Mouse (Mus musculus) MEL (cell line): ENCODE results near the gene Flad1. TPM values are rescaled to one million over a fixed set of nuclear protein-coding genes. Genes with fewer than 3 reads are reported as not detected.

Source experiments
- DNase-seq: peaks from one replicate; pipeline ENCODE4 v3.0.0; 2011; ENCODE audit warnings: low read depth, low spot score
- H3K27ac ChIP-seq: 2 replicates; pipeline ENCODE4 v1.5.1; 2012; ENCODE audit warnings: low read depth, mild to moderate bottlenecking, control low read depth, low read length, moderate library complexity; ENCODE audit not compliant: control insufficient read depth
- H3K27me3 ChIP-seq, 2 experiments: fragments of 150-350 bp in 1 of 2; sonication (generic) in 1 of 2; 2 replicates each; pipeline ENCODE4 v1.6.1; 2012; ENCODE audit warnings: low read length in 2 of 2, mild to moderate bottlenecking in 2 of 2, improper control_type of control experiment in 1 of 2, moderate library complexity in 1 of 2; ENCODE audit not compliant: insufficient read depth in 2 of 2, control insufficient read depth in 1 of 2
- H3K36me3 ChIP-seq, 2 experiments: 2 replicates each; pipeline ENCODE4 v1.6.1; 2012 to 2014; ENCODE audit warnings: low read length in 2 of 2, improper control_type of control experiment in 1 of 2, inconsistent platforms in 1 of 2, mild to moderate bottlenecking in 1 of 2; ENCODE audit not compliant: insufficient read depth in 2 of 2, control insufficient read depth in 1 of 2
- H3K4me1 ChIP-seq, 2 experiments: fragments of 150-350 bp in 1 of 2; sonication (generic) in 1 of 2; 2 replicates each; pipeline ENCODE4 v1.6.1; 2012; ENCODE audit warnings: low read length in 2 of 2, improper control_type of control experiment in 1 of 2, mild to moderate bottlenecking in 1 of 2; ENCODE audit not compliant: insufficient read depth in 2 of 2, control insufficient read depth in 1 of 2
- H3K4me3 ChIP-seq, 2 experiments: fragments of 150-350 bp in 1 of 2; sonication (generic) in 1 of 2; 2 replicates each; pipeline ENCODE4 v1.5.1; 2012; ENCODE audit warnings: low read depth in 2 of 2, low read length in 2 of 2, mild to moderate bottlenecking in 2 of 2, moderate library complexity in 2 of 2, control low read depth in 1 of 2, improper control_type of control experiment in 1 of 2; ENCODE audit not compliant: control insufficient read depth in 1 of 2, insufficient read depth in 1 of 2
- H3K79me2 ChIP-seq: 2 replicates; pipeline ENCODE4 v1.6.1; 2012; ENCODE audit warnings: mild to moderate bottlenecking, low read length, moderate library complexity; ENCODE audit not compliant: control insufficient read depth, poor library complexity, insufficient read depth
- H3K9ac ChIP-seq: 2 replicates; pipeline ENCODE4 v1.6.1; 2012; ENCODE audit warnings: low read depth, mild to moderate bottlenecking, control low read depth, low read length, moderate library complexity; ENCODE audit not compliant: control insufficient read depth, poor library complexity, severe bottlenecking
- H3K9me3 ChIP-seq: fragments of 150-350 bp; sonication (generic); replicated peaks from 2 replicates; pipeline ENCODE4 v1.6.1; 2012; ENCODE audit warnings: mild to moderate bottlenecking, low read length, improper control_type of control experiment, moderate library complexity; ENCODE audit not compliant: insufficient read depth
- BHLHE40 ChIP-seq: IDR thresholded peaks from 2 replicates; pipeline ENCODE4 v1.6.1; 2012; ENCODE audit warnings: low read depth, mild to moderate bottlenecking, inconsistent platforms, low read length, improper control_type of control experiment, borderline replicate concordance
- CHD1 ChIP-seq: IDR thresholded peaks from 2 replicates; pipeline ENCODE4 v1.6.1; 2012; ENCODE audit warnings: low read depth, mild to moderate bottlenecking, inconsistent platforms, low read length, improper control_type of control experiment
- CHD2 ChIP-seq: IDR thresholded peaks from 2 replicates; pipeline ENCODE4 v1.6.1; 2011; ENCODE audit warnings: low read length, improper control_type of control experiment
- CTCF ChIP-seq, 3 experiments: IDR thresholded peaks in 2 of 3; conservative IDR thresholded peaks in 1 of 3; 2 replicates each; pipeline ENCODE4 v1.5.1; 2011 to 2012; ENCODE audit warnings: low read length in 3 of 3, low read depth in 2 of 3, mild to moderate bottlenecking in 2 of 3, improper control_type of control experiment in 1 of 3, inconsistent platforms in 1 of 3, mixed read lengths in 1 of 3, moderate library complexity in 1 of 3; ENCODE audit not compliant: control insufficient read depth in 1 of 3, insufficient read depth in 1 of 3, poor library complexity in 1 of 3, severe bottlenecking in 1 of 3
- E2F4 ChIP-seq: IDR thresholded peaks from 2 replicates; pipeline ENCODE4 v1.6.1; 2011; ENCODE audit warnings: low read depth, low read length, improper control_type of control experiment, borderline replicate concordance
- ELF1 ChIP-seq: IDR thresholded peaks from 2 replicates; pipeline ENCODE4 v1.6.1; 2014; ENCODE audit warnings: low read depth, mild to moderate bottlenecking, inconsistent platforms, low read length, improper control_type of control experiment, moderate library complexity
- EP300 ChIP-seq, 2 experiments: IDR thresholded peaks; 2 replicates each; pipeline ENCODE4 v1.6.1; 2011; ENCODE audit warnings: improper control_type of control experiment in 2 of 2, low read length in 2 of 2, low read depth in 1 of 2, mild to moderate bottlenecking in 1 of 2
- GABPA ChIP-seq: IDR thresholded peaks from 2 replicates; pipeline ENCODE4 v1.6.1; 2012; ENCODE audit warnings: low read depth, mild to moderate bottlenecking, inconsistent platforms, low read length, improper control_type of control experiment, moderate library complexity
- GATA1 ChIP-seq: IDR thresholded peaks from 2 replicates; pipeline ENCODE4 v1.6.1; 2011; ENCODE audit warnings: low read depth, low read length, improper control_type of control experiment
- HCFC1 ChIP-seq: IDR thresholded peaks from 2 replicates; pipeline ENCODE4 v1.6.1; 2012; ENCODE audit warnings: low read depth, mild to moderate bottlenecking, inconsistent platforms, low read length, improper control_type of control experiment, moderate library complexity
- KAT2A ChIP-seq: conservative IDR thresholded peaks from 2 replicates; pipeline ENCODE4 v1.6.1; 2012; ENCODE audit warnings: low read depth, low read length, improper control_type of control experiment, inconsistent platforms
- MAFK ChIP-seq: IDR thresholded peaks from 2 replicates; pipeline ENCODE4 v1.6.1; 2011; ENCODE audit warnings: low read depth, mild to moderate bottlenecking, low read length, improper control_type of control experiment, borderline replicate concordance
- MAX ChIP-seq: IDR thresholded peaks from 2 replicates; pipeline ENCODE4 v1.6.1; 2011; ENCODE audit warnings: low read length, improper control_type of control experiment
- MEF2A ChIP-seq: IDR thresholded peaks from 2 replicates; pipeline ENCODE4 v1.6.1; 2014; ENCODE audit warnings: low read depth, mild to moderate bottlenecking, inconsistent platforms, low read length, improper control_type of control experiment; ENCODE audit not compliant: poor library complexity, insufficient replicate concordance, severe bottlenecking; ENCODE audit errors: extremely low read depth
- MXI1 ChIP-seq: IDR thresholded peaks from 2 replicates; pipeline ENCODE4 v1.6.1; 2011; ENCODE audit warnings: mild to moderate bottlenecking, low read depth, low read length, improper control_type of control experiment
- MYB ChIP-seq: IDR thresholded peaks from 2 replicates; pipeline ENCODE4 v1.6.1; 2011; ENCODE audit warnings: mild to moderate bottlenecking, low read depth, low read length, improper control_type of control experiment
- MYC ChIP-seq: IDR thresholded peaks from 2 replicates; pipeline ENCODE4 v1.6.1; 2011; ENCODE audit warnings: low read depth, mild to moderate bottlenecking, low read length, improper control_type of control experiment, moderate library complexity
- NELFE ChIP-seq: IDR thresholded peaks from 2 replicates; pipeline ENCODE4 v1.6.1; 2011; ENCODE audit warnings: low read depth, low read length, improper control_type of control experiment
- POLR2A ChIP-seq, 2 experiments: IDR thresholded peaks; 2 replicates each; pipeline ENCODE4 v1.6.1; 2011 to 2012; ENCODE audit warnings: low read length in 2 of 2, mild to moderate bottlenecking in 2 of 2, control low read depth in 1 of 2, improper control_type of control experiment in 1 of 2, low read depth in 1 of 2, moderate library complexity in 1 of 2; ENCODE audit not compliant: control insufficient read depth in 1 of 2, insufficient read depth in 1 of 2, poor library complexity in 1 of 2
- POLR2AphosphoS2 ChIP-seq: IDR thresholded peaks from 2 replicates; pipeline ENCODE4 v1.6.1; 2011; ENCODE audit warnings: low read length, improper control_type of control experiment
- POLR2AphosphoS5 ChIP-seq: IDR thresholded peaks from 2 replicates; pipeline ENCODE4 v1.6.1; 2012; ENCODE audit warnings: low read depth, borderline replicate concordance, mild to moderate bottlenecking, inconsistent platforms, low read length, moderate library complexity, mixed read lengths
- RAD21 ChIP-seq: IDR thresholded peaks from 2 replicates; pipeline ENCODE4 v1.6.1; 2011; ENCODE audit warnings: mild to moderate bottlenecking, low read depth, low read length, improper control_type of control experiment
- SIN3A ChIP-seq: IDR thresholded peaks from 2 replicates; pipeline ENCODE4 v1.6.1; 2012; ENCODE audit warnings: low read length, improper control_type of control experiment, inconsistent platforms
- TAL1 ChIP-seq: IDR thresholded peaks from 2 replicates; pipeline ENCODE4 v1.6.1; 2012; ENCODE audit warnings: mild to moderate bottlenecking, inconsistent platforms, low read length, moderate library complexity, mixed read lengths
- TBP ChIP-seq: IDR thresholded peaks from 2 replicates; pipeline ENCODE4 v1.8.0; 2011; ENCODE audit warnings: low read depth, low read length, improper control_type of control experiment
- TCF12 ChIP-seq: IDR thresholded peaks from 2 replicates; pipeline ENCODE4 v1.6.1; 2014; ENCODE audit warnings: low read depth, mild to moderate bottlenecking, inconsistent platforms, low read length, improper control_type of control experiment, moderate library complexity
- UBTF ChIP-seq: IDR thresholded peaks from 2 replicates; pipeline ENCODE4 v1.6.1; 2012; ENCODE audit warnings: low read depth, mild to moderate bottlenecking, inconsistent platforms, low read length, improper control_type of control experiment, moderate library complexity, borderline replicate concordance; ENCODE audit not compliant: insufficient read depth
- ZKSCAN1 ChIP-seq: IDR thresholded peaks from 2 replicates; pipeline ENCODE4 v1.6.1; 2012; ENCODE audit warnings: low read depth, mild to moderate bottlenecking, inconsistent platforms, low read length, improper control_type of control experiment, moderate library complexity
- polyA plus RNA-seq, 2 experiments: library from polyadenylated mRNA; stranded (reverse) in 1 of 2; unstranded in 1 of 2; fragments of >175 nt in 1 of 2; fragments of >200 nt in 1 of 2; gene quantifications; 2 replicates each; pipeline versions ENCODE4 v1.2.1 to v1.2.4; 2012; ENCODE audit warnings: low replicate concordance in 2 of 2, low read depth in 1 of 2; ENCODE audit not compliant: insufficient read length in 2 of 2, insufficient read depth in 1 of 2, missing spikeins in 1 of 2
- total RNA-seq: library from RNA; depleted of rRNA; stranded (reverse); fragments of 300-350 nt; gene quantifications from 2 replicates; pipeline ENCODE4 v1.2.3, GENCODE M21; 2012

Flad1 gene
- total and polyA plus RNA-seq, 3 experiments = 42.9 to 54.2 TPM; not detected in 1

DNA sequence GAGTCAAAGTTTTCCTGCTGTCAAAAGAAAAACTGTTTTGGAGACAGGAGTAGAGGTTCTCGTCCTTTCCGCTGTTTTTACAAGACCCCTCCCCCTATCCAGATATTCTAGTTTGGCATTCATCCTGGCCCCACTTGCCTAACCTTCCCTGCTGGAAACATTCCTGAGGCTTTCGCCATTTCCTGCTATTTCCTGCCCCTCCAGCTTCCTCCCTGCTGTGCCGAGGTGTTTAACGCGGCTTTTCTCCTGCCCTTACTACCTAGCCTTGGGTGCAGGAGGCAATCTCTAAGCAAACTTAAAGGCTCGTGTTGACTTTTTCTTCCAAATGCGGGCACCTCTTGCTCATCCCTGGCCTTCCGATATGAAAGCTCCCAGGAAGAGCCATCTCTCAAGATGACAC, 7.9 kb upstream of the Flad1 start:
- TF ChIP-seq NELFE = no peak
- no peak for TF ChIP-seq MXI1
- TF ChIP-seq CTCF (IDR thresholded peaks at IDR 0.05 in 2 of 3, conservative IDR thresholded peaks at IDR 0.05 in 1 of 3; ENCODE audit: control insufficient read depth in 1 of 3, insufficient read depth in 1 of 3, low read depth in 2 of 3, low read length in 3 of 3, poor library complexity in 1 of 3, severe bottlenecking in 1 of 3) = no peak
- TF ChIP-seq MAX = no peak
- TF ChIP-seq ELF1 = no peak
- no peak for TF ChIP-seq TBP
- TF ChIP-seq HCFC1 = no peak
- no peak for TF ChIP-seq SIN3A
- TF ChIP-seq CHD1 = no peak
- no peak for TF ChIP-seq MEF2A
- TF ChIP-seq GABPA = no peak
- no peak for TF ChIP-seq UBTF
- TF ChIP-seq CHD2 = no peak
- TF ChIP-seq EP300 (IDR thresholded peaks at IDR 0.05; ENCODE audit: low read depth in 1 of 2, low read length in 2 of 2) = no peak
- no peak for TF ChIP-seq RAD21
- Histone ChIP-seq H3K4me3 (peak overlapping the region; percentile 75 to 82), H3K4me1 (peaks cover 26 to 53% of the 10 kb centered on the region in 2 experiments), H3K27me3 (no peaks in the 10 kb centered on the region), H3K79me2 (peaks cover 48% of the 10 kb centered on the region), H3K9me3 (no peaks in the 10 kb centered on the region), H3K27ac (no peak overlapping the region), H3K9ac (peak overlapping the region; percentile 76), H3K36me3 (peaks cover 13 to 52% of the 10 kb centered on the region in 2 experiments)
- DNase-seq = no peak

DNA sequence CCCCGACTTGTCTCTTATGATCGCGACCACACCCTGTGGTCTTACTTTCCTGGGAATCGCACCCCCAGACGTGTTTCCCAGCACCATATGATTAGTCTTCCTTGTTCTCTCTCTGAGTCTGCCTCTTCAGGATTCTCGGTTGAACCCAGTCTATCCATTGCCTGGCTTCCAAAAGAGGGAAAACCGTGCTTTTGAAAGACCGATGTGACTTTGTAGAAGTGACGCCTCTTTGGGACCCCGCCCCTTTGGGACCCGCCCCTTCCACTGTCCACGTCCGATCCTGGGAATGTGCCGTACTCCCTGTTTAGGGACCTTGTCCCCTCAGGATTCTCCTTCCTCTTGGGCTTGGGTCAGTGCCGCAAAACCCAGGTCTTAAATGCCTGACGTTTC, 7.2 kb upstream of the Flad1 start:
- Histone ChIP-seq H3K9ac (peak overlapping the region; percentile 76), H3K36me3 (peaks cover 8 to 45% of the 10 kb centered on the region in 2 experiments), H3K27me3 (no peaks in the 10 kb centered on the region), H3K79me2 (peaks cover 48% of the 10 kb centered on the region), H3K27ac (peak overlapping the region; percentile 79), H3K4me1 (peaks cover 19 to 46% of the 10 kb centered on the region in 2 experiments), H3K4me3 (peak overlapping the region; percentile 75 to 82), H3K9me3 (no peaks in the 10 kb centered on the region)
- TF ChIP-seq MYB (no peak), ZKSCAN1 (no peak), TCF12 (no peak), MYC (no peak), POLR2AphosphoS5 (no peak), MXI1 (peak; percentile 51; the same call in 1 of the 2 replicates), BHLHE40 (no peak), SIN3A (peak; percentile 81; the same call in 1 of the 2 replicates), MAFK (no peak), POLR2AphosphoS2 (no peak), CHD1 (peak; percentile 74), E2F4 (no peak), POLR2A (IDR thresholded peaks at IDR 0.05; ENCODE audit: control insufficient read depth in 1 of 2, insufficient read depth in 1 of 2, low read depth in 1 of 2, low read length in 2 of 2, poor library complexity in 1 of 2) (peak in 1 of 2 experiments; percentile 9; a peak in 1 of 4 replicates), TAL1 (no peak), NELFE (peak; percentile 9; the same call in 1 of the 2 replicates), KAT2A (no peak), TBP (peak; percentile 46), RAD21 (no peak), GATA1 (no peak), HCFC1 (no peak), EP300 (IDR thresholded peaks at IDR 0.05; ENCODE audit: low read depth in 1 of 2, low read length in 2 of 2) (no peak), ELF1 (no peak)
- DNase-seq = no peak
